Mouse (Mus musculus) cerebellum, postnatal 25 days (tissue): Measurements from ENCODE around the gene Lemd1.

Source experiments
- DNase-seq, 2 experiments: peaks; one replicate each; pipeline ENCODE4 v3.0.0; 2021; ENCODE audit warnings: mixed read lengths in 2 of 2

Lemd1 gene

GRCm38 (mm10) chr1:132295506-132295905 is 104.3 kb downstream of the Lemd1 start:
- no peak for DNase-seq

GRCm38 (mm10) chr1:132296051-132296450 is 104.8 kb downstream of the Lemd1 start:
- no peak for DNase-seq

- DNase-seq: peak; percentile 89
Observed at GRCm38 (mm10) chr1:132298425-132298800, 107.2 kb downstream of the Lemd1 start, which contains the start of gene Klhdc8a. Gene Klhdc8a, plus strand, starts transcription at chr1:132298626.

GRCm38 (mm10) chr1:132298801-132299464 is 107.7 kb downstream of the Lemd1 start:
- peak; percentile 70 to 74 for DNase-seq

- peak; percentile 66 to 78 for DNase-seq
Observed at GRCm38 (mm10) chr1:132299744-132300143, 108.5 kb downstream of the Lemd1 start.

GRCm38 (mm10) chr1:132301242-132301641 is 110.0 kb downstream of the Lemd1 start:
- peak in 1 of 2 experiments; percentile 17 for DNase-seq

GRCm38 (mm10) chr1:132302341-132302866 is 111.2 kb downstream of the Lemd1 start:
- DNase-seq: no peak

- no peak for DNase-seq
Observed at GRCm38 (mm10) chr1:132304618-132305214, 113.5 kb downstream of the Lemd1 start.

- peak; percentile 73 to 84 for DNase-seq
Observed at GRCm38 (mm10) chr1:132306160-132306559, 114.9 kb downstream of the Lemd1 start.

- DNase-seq: no peak
Observed at GRCm38 (mm10) chr1:132306808-132307207, 115.6 kb downstream of the Lemd1 start.

GRCm38 (mm10) chr1:132307962-132308361 is 116.7 kb downstream of the Lemd1 start:
- no peak for DNase-seq

GRCm38 (mm10) chr1:132308674-132309073 is 117.4 kb downstream of the Lemd1 start:
- no peak for DNase-seq
